Mouse (Mus musculus) lung, postnatal 0 days (tissue): ENCODE measurements around the gene Hs2st1. TPM values are rescaled to one million over a fixed set of nuclear protein-coding genes. Genes with fewer than 3 reads are reported as not detected.

Source experiments
- ATAC-seq: fragments of 200-750 bp; cut with Nextera tagmentation; 2 replicates; pipeline ENCODE4 v1.8.0; 2017; ENCODE audit warnings: moderate library complexity
- DNase-seq: peaks from one replicate; pipeline ENCODE4 v3.0.0-alpha.2; 2016; ENCODE audit warnings: low spot score
- H3K27ac ChIP-seq: fragments of 300-500 bp; sonication (generic); 2 replicates; pipeline ENCODE4 v1.5.1; 2014; ENCODE audit warnings: antibody characterized with exemption, mild to moderate bottlenecking, low read length, mixed read lengths
- H3K27me3 ChIP-seq: fragments of 300-500 bp; sonication (generic); replicated peaks from 2 replicates; pipeline ENCODE4 v1.6.1; 2014; ENCODE audit warnings: low read length, mixed read lengths; ENCODE audit not compliant: insufficient read depth
- H3K36me3 ChIP-seq: fragments of 300-500 bp; sonication (generic); 2 replicates; pipeline ENCODE4 v1.6.1; 2014; ENCODE audit warnings: low read length, mixed read lengths; ENCODE audit not compliant: insufficient read depth
- H3K4me1 ChIP-seq: fragments of 300-500 bp; sonication (generic); 2 replicates; pipeline ENCODE4 v1.6.1; 2014; ENCODE audit warnings: antibody characterized with exemption, low read depth, low read length, mixed read lengths; ENCODE audit not compliant: insufficient read depth
- H3K4me2 ChIP-seq: fragments of 300-500 bp; sonication (generic); replicated peaks from 2 replicates; pipeline ENCODE4 v1.6.1; 2014; ENCODE audit warnings: low read depth, mild to moderate bottlenecking, low read length, moderate library complexity, mixed read lengths
- H3K4me3 ChIP-seq: fragments of 300-500 bp; sonication (generic); 2 replicates; pipeline ENCODE4 v1.5.1; 2014; ENCODE audit warnings: low read depth, low read length
- H3K9ac ChIP-seq: fragments of 300-500 bp; sonication (generic); replicated peaks from 2 replicates; pipeline ENCODE4 v1.6.1; 2014; ENCODE audit warnings: low read depth, mild to moderate bottlenecking
- H3K9me3 ChIP-seq: fragments of 300-500 bp; sonication (generic); 2 replicates; pipeline ENCODE4 v1.6.1; 2016; ENCODE audit warnings: low read length, mixed read lengths
- CTCF ChIP-seq: IDR thresholded peaks from 2 replicates; pipeline ENCODE4 v1.5.1; 2016; ENCODE audit warnings: antibody characterized with exemption, mild to moderate bottlenecking
- EP300 ChIP-seq: IDR thresholded peaks from 2 replicates; pipeline ENCODE4 v1.6.1; 2016; ENCODE audit warnings: antibody characterized with exemption, mild to moderate bottlenecking, control low read depth
- WGBS: fragments of 180-500 bp; shearing (Covaris S2); extraction: QIAGEN DNeasy Blood & Tissue Kit; methylation state at CpG from one replicate; pipeline ENCODE4 v1.1.7; 2014; 5-methylcytosine and 5-hydroxymethylcytosine counted together
- polyA plus RNA-seq: library from polyadenylated mRNA; unstranded; fragments of >200 nt; fragmentation: Nextera tagmentation; extraction: Ambion mirVana; gene quantifications from 2 replicates; pipeline ENCODE4 v1.2.1, GENCODE M21; 2015

Gene Hs2st1
- polyA plus RNA-seq, 1 experiment from 2014 or later, result 25.1 TPM

GRCm38 (mm10) chr3:144604205-144604604 lies 34.2 kb upstream of the Hs2st1 start:
- Histone ChIP-seq H3K27me3 (no peaks in the 10 kb centered on the region), H3K27ac (0 out of 2 replicates have a peak overlapping the region, but pooled peaks have one; percentile 27), H3K4me3 (no peak overlapping the region), H3K9ac (no peak overlapping the region), H3K36me3 (no peaks in the 10 kb centered on the region), H3K4me2 (no peak overlapping the region), H3K9me3 (no peaks in the 10 kb centered on the region), H3K4me1 (no peaks in the 10 kb centered on the region)
- TF ChIP-seq CTCF (no peak), EP300 (peak; percentile 33; the same call in 1 of the 2 replicates)
- WGBS, result 29% methylated on average over 7 of the region's 7 CpGs
- DNase-seq, result peak; percentile 79
- peak; percentile 80 for ATAC-seq

- ATAC-seq, result 0 out of 2 replicates have a peak, but pooled peaks have one; percentile 13
- Histone ChIP-seq H3K4me3 (no peak overlapping the region), H3K36me3 (no peaks in the 10 kb centered on the region), H3K9ac (no peak overlapping the region), H3K27ac (no peak overlapping the region), H3K4me2 (no peak overlapping the region), H3K27me3 (no peaks in the 10 kb centered on the region), H3K9me3 (no peaks in the 10 kb centered on the region), H3K4me1 (no peaks in the 10 kb centered on the region)
- 54% methylated on average over 3 of the region's 3 CpGs for WGBS
- TF ChIP-seq CTCF, result no peak
- TF ChIP-seq EP300, result no peak
- DNase-seq, result peak; percentile 29
These were observed 33.6 kb upstream of the Hs2st1 start for GRCm38 (mm10) chr3:144603558-144603957.

- Histone ChIP-seq H3K27me3 (no peaks in the 10 kb centered on the region), H3K36me3 (no peaks in the 10 kb centered on the region; the same call in 1 of the 2 replicates)
- no peak for DNase-seq
These were observed 32.8 kb upstream of the Hs2st1 start for GRCm38 (mm10) chr3:144602819-144603218.

GRCm38 (mm10) chr3:144602413-144602812 lies 32.4 kb upstream of the Hs2st1 start:
- TF ChIP-seq CTCF (no peak), EP300 (no peak)
- ATAC-seq (no peak), DNase-seq (no peak)
- H3K4me2 ChIP-seq, result no peak overlapping the region
- H3K27me3 ChIP-seq, result no peaks in the 10 kb centered on the region
- no peak overlapping the region for H3K9ac ChIP-seq
- no peaks in the 10 kb centered on the region for H3K4me1 ChIP-seq
- H3K4me3 ChIP-seq, result no peak overlapping the region
- H3K27ac ChIP-seq, result no peak overlapping the region
- 50% methylated on average over 4 of the region's 4 CpGs for WGBS
- no peaks in the 10 kb centered on the region; the same call in 1 of the 2 replicates for H3K36me3 ChIP-seq
- H3K9me3 ChIP-seq, result no peaks in the 10 kb centered on the region

More at GRCm38 (mm10) chr3:144602819-144603218, 32.8 kb upstream of the Hs2st1 start:
- Histone ChIP-seq H3K9ac (no peak overlapping the region), H3K27ac (no peak overlapping the region), H3K4me1 (no peaks in the 10 kb centered on the region), H3K4me3 (no peak overlapping the region), H3K4me2 (no peak overlapping the region), H3K9me3 (no peaks in the 10 kb centered on the region)
- ATAC-seq, result no peak
- WGBS, result 65% methylated on average over 7 of the region's 7 CpGs
- TF ChIP-seq CTCF (no peak), EP300 (no peak)

GRCm38 (mm10) chr3:144597790-144598467 lies 27.9 kb upstream of the Hs2st1 start:
- Histone ChIP-seq H3K9me3 (no peaks in the 10 kb centered on the region), H3K4me2 (no peak overlapping the region), H3K9ac (no peak overlapping the region), H3K4me1 (no peaks in the 10 kb centered on the region), H3K27ac (no peak overlapping the region), H3K4me3 (no peak overlapping the region), H3K36me3 (peaks cover 3% of the 10 kb centered on the region; the same call in 1 of the 2 replicates), H3K27me3 (no peaks in the 10 kb centered on the region)
- WGBS, result 80% methylated on average over 12 of the region's 12 CpGs
- TF ChIP-seq CTCF, result no peak
- TF ChIP-seq EP300, result no peak
- no peak for DNase-seq
- ATAC-seq, result no peak

GRCm38 (mm10) chr3:144597121-144597520 lies 27.1 kb upstream of the Hs2st1 start:
- ATAC-seq (no peak), DNase-seq (no peak)
- Histone ChIP-seq H3K4me1 (no peaks in the 10 kb centered on the region), H3K36me3 (peaks cover 3% of the 10 kb centered on the region; the same call in 1 of the 2 replicates), H3K9ac (no peak overlapping the region), H3K27ac (no peak overlapping the region), H3K4me3 (no peak overlapping the region), H3K4me2 (no peak overlapping the region), H3K9me3 (no peaks in the 10 kb centered on the region), H3K27me3 (no peaks in the 10 kb centered on the region)
- TF ChIP-seq EP300, result no peak
- no peak for TF ChIP-seq CTCF
- WGBS, result 92% methylated on average over 4 of the region's 4 CpGs
